Mouse (Mus musculus): ENCODE data around the gene Ccdc181. TPM values are rescaled to one million over a fixed set of nuclear protein-coding genes. Genes with fewer than 3 reads are reported as not detected.

Ccdc181 gene
- total and polyA plus RNA-seq, 3 experiments, result 11.0 to 15.8 TPM; not detected in 1

DNA sequence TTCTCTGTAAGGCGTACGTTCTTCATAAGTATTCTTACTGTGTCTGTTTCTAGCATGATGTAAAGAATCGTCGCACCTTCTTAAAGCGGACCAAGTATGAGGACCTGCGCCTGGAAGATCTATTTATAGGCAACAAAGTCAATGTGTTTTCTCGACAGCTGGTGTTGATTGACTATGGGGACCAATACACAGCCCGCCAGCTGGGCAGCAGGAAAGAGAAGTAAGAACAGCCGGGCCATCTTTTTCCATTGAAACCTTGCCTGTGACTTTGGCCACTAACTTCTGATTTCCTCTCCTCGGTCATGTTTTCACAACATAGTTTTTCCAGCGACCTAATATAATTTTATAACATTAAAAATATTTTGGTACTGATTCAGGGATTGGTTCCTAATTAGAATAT lies 57.2 kb downstream of the Ccdc181 start:
- H3K79me2 ChIP-seq (ENCODE audit: control insufficient read depth, insufficient read depth, low read length, poor library complexity), result no peaks in the 10 kb centered on the region
- no peak overlapping the region for H3K27ac ChIP-seq (ENCODE audit: control insufficient read depth, low read depth, low read length)
- no peak overlapping the region for H3K4me3 ChIP-seq (ENCODE audit: control insufficient read depth in 1 of 2, insufficient read depth in 1 of 2, low read depth in 2 of 2, low read length in 2 of 2)
- TF ChIP-seq MAX (IDR thresholded peaks at IDR 0.05; ENCODE audit: low read length) (no peak), HCFC1 (IDR thresholded peaks at IDR 0.05; ENCODE audit: low read depth, low read length) (no peak), MYB (IDR thresholded peaks at IDR 0.05; ENCODE audit: low read depth, low read length) (no peak), ELF1 (IDR thresholded peaks at IDR 0.05; ENCODE audit: low read depth, low read length) (no peak), SMC3 (IDR thresholded peaks at IDR 0.05; ENCODE audit: low read depth, low read length) (no peak), GATA1 (IDR thresholded peaks at IDR 0.05; ENCODE audit: low read depth, low read length) (no peak)
- no peaks in the 10 kb centered on the region; a peak in 1 of 4 replicates for H3K4me1 ChIP-seq (ENCODE audit: control insufficient read depth in 1 of 2, insufficient read depth in 2 of 2, low read length in 2 of 2)
- no peak overlapping the region for H3K9ac ChIP-seq (ENCODE audit: control insufficient read depth, low read depth, low read length, poor library complexity, severe bottlenecking)
- no peaks in the 10 kb centered on the region; a peak in 1 of 4 replicates for H3K36me3 ChIP-seq (ENCODE audit: control insufficient read depth in 1 of 2, insufficient read depth in 2 of 2, low read length in 2 of 2)
- H3K9me3 ChIP-seq (replicated peaks; ENCODE audit: insufficient read depth, low read length), result no peaks in the 10 kb centered on the region
- DNase-seq (ENCODE audit: low read depth, low spot score), result no peak
- no peaks in the 10 kb centered on the region for H3K27me3 ChIP-seq (ENCODE audit: control insufficient read depth in 1 of 2, insufficient read depth in 2 of 2, low read length in 2 of 2)

DNA sequence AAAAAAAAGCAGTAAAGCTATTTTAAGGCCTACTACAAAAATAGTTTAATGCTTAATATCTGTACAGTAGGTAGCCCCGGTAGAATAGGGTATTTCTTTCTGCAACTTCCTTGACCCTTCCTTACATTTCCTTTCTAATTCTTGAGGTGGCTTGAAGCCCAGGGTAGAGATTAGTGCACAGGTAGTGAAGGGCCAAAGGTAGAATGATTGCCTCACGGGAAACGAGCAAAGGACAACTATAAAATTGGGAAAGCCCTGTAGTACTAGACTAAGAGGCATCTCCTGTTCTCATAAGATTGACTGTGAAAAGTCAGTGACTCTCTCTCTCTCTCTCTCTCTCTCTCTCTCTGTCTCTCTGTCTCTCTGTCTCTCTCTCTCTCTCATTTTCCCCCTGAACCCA lies 60.0 kb downstream of the Ccdc181 start:
- DNase-seq (ENCODE audit: low read depth, low spot score), result no peak
- H3K79me2 ChIP-seq (ENCODE audit: control insufficient read depth, insufficient read depth, low read length, poor library complexity), result no peaks in the 10 kb centered on the region
- no peak overlapping the region for H3K4me3 ChIP-seq (ENCODE audit: control insufficient read depth in 1 of 2, insufficient read depth in 1 of 2, low read depth in 2 of 2, low read length in 2 of 2)
- TF ChIP-seq KAT2A (conservative IDR thresholded peaks at IDR 0.05; ENCODE audit: low read depth, low read length) (no peak), CHD1 (IDR thresholded peaks at IDR 0.05; ENCODE audit: low read depth, low read length) (no peak), TAL1 (IDR thresholded peaks at IDR 0.05; ENCODE audit: low read length) (no peak), RAD21 (IDR thresholded peaks at IDR 0.05; ENCODE audit: low read depth, low read length) (no peak), ZC3H11A (IDR thresholded peaks at IDR 0.05; ENCODE audit: low read depth, low read length) (no peak), GABPA (IDR thresholded peaks at IDR 0.05; ENCODE audit: low read depth, low read length) (no peak), POLR2AphosphoS2 (IDR thresholded peaks at IDR 0.05; ENCODE audit: low read length) (no peak), POLR2AphosphoS5 (IDR thresholded peaks at IDR 0.05; ENCODE audit: borderline replicate concordance, low read depth, low read length) (no peak), SMC3 (IDR thresholded peaks at IDR 0.05; ENCODE audit: low read depth, low read length) (no peak), MAFK (IDR thresholded peaks at IDR 0.05; ENCODE audit: borderline replicate concordance, low read depth, low read length) (no peak), ZNF384 (IDR thresholded peaks at IDR 0.05; ENCODE audit: low read depth, low read length) (no peak), SIN3A (IDR thresholded peaks at IDR 0.05; ENCODE audit: low read length) (no peak), NELFE (IDR thresholded peaks at IDR 0.05; ENCODE audit: low read depth, low read length) (no peak), ETS1 (IDR thresholded peaks at IDR 0.05; ENCODE audit: low read depth, low read length) (no peak), NRF1 (IDR thresholded peaks at IDR 0.05; ENCODE audit: insufficient read depth, low read depth, low read length, poor library complexity, severe bottlenecking) (no peak), EP300 (IDR thresholded peaks at IDR 0.05; ENCODE audit: low read depth in 1 of 2, low read length in 2 of 2) (no peak), MXI1 (IDR thresholded peaks at IDR 0.05; ENCODE audit: low read depth, low read length) (no peak), RCOR1 (IDR thresholded peaks at IDR 0.05; ENCODE audit: low read depth, low read length) (no peak)
- no peaks in the 10 kb centered on the region; a peak in 1 of 4 replicates for H3K4me1 ChIP-seq (ENCODE audit: control insufficient read depth in 1 of 2, insufficient read depth in 2 of 2, low read length in 2 of 2)
- H3K27ac ChIP-seq (ENCODE audit: control insufficient read depth, low read depth, low read length), result no peak overlapping the region
- no peaks in the 10 kb centered on the region; a peak in 1 of 4 replicates for H3K36me3 ChIP-seq (ENCODE audit: control insufficient read depth in 1 of 2, insufficient read depth in 2 of 2, low read length in 2 of 2)
- no peaks in the 10 kb centered on the region for H3K27me3 ChIP-seq (ENCODE audit: control insufficient read depth in 1 of 2, insufficient read depth in 2 of 2, low read length in 2 of 2)
- H3K9ac ChIP-seq (ENCODE audit: control insufficient read depth, low read depth, low read length, poor library complexity, severe bottlenecking), result no peak overlapping the region
- H3K9me3 ChIP-seq (replicated peaks; ENCODE audit: insufficient read depth, low read length), result no peaks in the 10 kb centered on the region

All from MEL (cell line).